Comparison of ENCODE assay signal across 9 mouse cellular contexts in the genomic region with DNA sequence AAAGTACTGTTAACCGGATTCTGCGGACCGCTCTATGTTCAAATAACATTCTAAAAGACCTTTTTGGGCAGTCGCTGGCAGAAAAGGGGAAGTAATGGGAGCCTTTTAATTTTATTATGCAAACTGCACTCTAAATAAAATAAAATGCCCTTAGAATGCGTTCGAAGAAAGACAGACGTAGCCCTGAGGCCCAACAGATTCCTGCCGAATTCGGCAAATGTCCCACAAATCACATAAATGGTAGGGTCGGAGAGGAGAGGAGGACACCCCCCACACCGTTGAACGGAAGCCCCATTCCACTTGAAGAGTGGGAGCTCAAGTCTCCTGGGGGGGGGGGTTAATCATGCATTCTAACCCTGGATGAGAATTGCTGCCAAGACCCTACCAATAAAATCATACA. TPM values are rescaled to one million over a fixed set of nuclear protein-coding genes. Genes with fewer than 3 reads are reported as not detected.
DNase-seq lines count a peak whose midpoint lies in the region; ATAC-seq and TF ChIP-seq lines count a peak whose summit lies in the region.
"Had no signal": no experiment of that assay in that cellular context is flagged by ENCODE, and none has a peak within 500 bp of the region (broad histone marks: within the 10 kb centered on the region; RNA-seq: fewer than 3 reads in every experiment).

No protein-coding gene starts in this region.

- TF ChIP-seq CTCF in kidney, postnatal 0 days (IDR thresholded peaks at IDR 0.05; ENCODE audit: low read depth), result no peak

- peak overlapping the region; percentile 35; the same call in 1 of the 2 replicates for H3K4me3 ChIP-seq in kidney, postnatal 0 days (replicated peaks; ENCODE audit: low read depth, low read length)
- H3K4me3 ChIP-seq in forebrain, embryonic 10.5 days, result peak overlapping the region; percentile 94
- H3K4me3 ChIP-seq in limb, embryonic 10.5 days, result peak overlapping the region; percentile 61
- H3K4me3 ChIP-seq in neural tube, embryonic 13.5 days, result peak overlapping the region; percentile 55

- ATAC-seq in kidney, postnatal 0 days (replicated peaks; ENCODE audit: low FRiP score, low read depth), result no peak
- ATAC-seq in neural tube, embryonic 13.5 days (ENCODE audit: low read depth), result no peak
- ATAC-seq in megakaryocyte progenitor cell, adult 5-6 weeks (replicated peaks; ENCODE audit: poor library complexity), result no peak
- ATAC-seq: inflammation-experienced regulatory T-cells, adult 6 months had no signal

- peaks cover 66% of the 10 kb centered on the region for H3K27me3 ChIP-seq in kidney, postnatal 0 days (ENCODE audit: insufficient read depth, low read length)
- peaks cover 92% of the 10 kb centered on the region for H3K27me3 ChIP-seq in forebrain, embryonic 10.5 days (ENCODE audit: poor library complexity, severe bottlenecking)
- H3K27me3 ChIP-seq in limb, embryonic 10.5 days (ENCODE audit: low read depth, poor library complexity, severe bottlenecking), result peaks cover 100% of the 10 kb centered on the region
- H3K27me3 ChIP-seq in neural tube, embryonic 13.5 days, result peaks cover 8% of the 10 kb centered on the region; the same call in 1 of the 2 replicates

- H3K36me3 ChIP-seq in kidney, postnatal 0 days (ENCODE audit: insufficient read depth, low read length), result no peaks in the 10 kb centered on the region
- no peaks in the 10 kb centered on the region for H3K36me3 ChIP-seq in forebrain, embryonic 10.5 days (replicated peaks)
- H3K36me3 ChIP-seq in limb, embryonic 10.5 days, result no peaks in the 10 kb centered on the region
- no peaks in the 10 kb centered on the region for H3K36me3 ChIP-seq in neural tube, embryonic 13.5 days

- H3K9me3 ChIP-seq in kidney, postnatal 0 days (replicated peaks; ENCODE audit: low read length), result no peaks in the 10 kb centered on the region
- no peaks in the 10 kb centered on the region for H3K9me3 ChIP-seq in forebrain, embryonic 10.5 days
- H3K9me3 ChIP-seq in limb, embryonic 10.5 days (replicated peaks), result no peaks in the 10 kb centered on the region
- no peaks in the 10 kb centered on the region for H3K9me3 ChIP-seq in neural tube, embryonic 13.5 days

- peak overlapping the region; percentile 68 for H3K4me2 ChIP-seq in kidney, postnatal 0 days (ENCODE audit: low read length)
- H3K4me2 ChIP-seq in neural tube, embryonic 13.5 days, result peak overlapping the region; percentile 86

- WGBS in kidney, postnatal 0 days, result 6% methylated on average over 12 of the region's 12 CpGs
- 1% methylated on average over 12 of the region's 12 CpGs for WGBS in forebrain, embryonic 10.5 days
- WGBS in limb, embryonic 10.5 days, result 2% methylated on average over 12 of the region's 12 CpGs
- 0% methylated on average over 12 of the region's 12 CpGs for WGBS in neural tube, embryonic 13.5 days

- peaks cover 8% of the 10 kb centered on the region; the same call in 1 of the 2 replicates for H3K4me1 ChIP-seq in kidney, postnatal 0 days (replicated peaks; ENCODE audit: insufficient read depth, low read length)
- H3K4me1 ChIP-seq in forebrain, embryonic 10.5 days, result peaks cover 90% of the 10 kb centered on the region
- H3K4me1 ChIP-seq in limb, embryonic 10.5 days, result peaks cover 32% of the 10 kb centered on the region
- peaks cover 88% of the 10 kb centered on the region for H3K4me1 ChIP-seq in neural tube, embryonic 13.5 days (replicated peaks)

- peak overlapping the region; percentile 78 for H3K27ac ChIP-seq in kidney, postnatal 0 days
- H3K27ac ChIP-seq in forebrain, embryonic 10.5 days, result peak overlapping the region; percentile 99
- H3K27ac ChIP-seq in limb, embryonic 10.5 days, result no peak overlapping the region
- peak overlapping the region; percentile 98 for H3K27ac ChIP-seq in neural tube, embryonic 13.5 days (replicated peaks)

- no peak for DNase-seq in kidney, postnatal 0 days (ENCODE audit: low spot score)
- DNase-seq in kidney, adult 11 months, result no peak
- peak; percentile 16 for DNase-seq in forebrain, embryonic 10.5 days (ENCODE audit: extremely low spot score, low spot score)
- DNase-seq in limb, embryonic 10.5 days (ENCODE audit: low spot score), result no peak
- DNase-seq in right cerebral cortex, postnatal 25 days, result no peak
- DNase-seq: cerebellum, adult 11 months had no signal

- H3K9ac ChIP-seq in kidney, postnatal 0 days (ENCODE audit: low read depth, low read length), result no peak overlapping the region
- peak overlapping the region; percentile 88 for H3K9ac ChIP-seq in neural tube, embryonic 13.5 days

RNA-seq across cellular contexts. Expression of a gene that starts 8.3 kb away (rescaled TPM):
- polyA plus RNA-seq in kidney, postnatal 0 days (2015; fragmentation: Nextera tagmentation; extraction: Ambion mirVana), result 12.4 and 13.2 TPM in 2 replicates
- 13.4 and 14.4 TPM in 2 replicates for polyA plus RNA-seq in forebrain, embryonic 10.5 days (2016; fragmentation: Nextera tagmentation; extraction: Ambion mirVana)
- 0.11 TPM in 1 of 2 replicates, not detected in the other for polyA plus RNA-seq in limb, embryonic 10.5 days (2016; fragmentation: Nextera tagmentation; extraction: Ambion mirVana)
- polyA plus RNA-seq in neural tube, embryonic 13.5 days (2015; fragmentation: Nextera tagmentation; extraction: Ambion mirVana), result 10.5 and 12.2 TPM in 2 replicates
- not detected in 2 replicates for total RNA-seq in megakaryocyte progenitor cell, adult 5-6 weeks (2015)
- total RNA-seq in megakaryocyte progenitor cell, adult 5-6 weeks (2017), result not detected in 2 replicates
- polyA plus RNA-seq: inflammation-experienced regulatory T-cells, adult 6 months had no signal

Comparison
In these comparisons a context has a peak if more than half of its experiments do, and no peak if none do; other contexts are left out.
1. H3K4me3 ChIP-seq: peak in every context shown above with its lines; median percentile 94 in forebrain, embryonic 10.5 days; 61 in limb, embryonic 10.5 days; 55 in neural tube, embryonic 13.5 days; 35 in kidney, postnatal 0 days.
2. RNA of a gene that starts 8.3 kb away (polyA plus RNA-seq): 13.4 to 14.4 TPM in forebrain, embryonic 10.5 days, 12.4 to 13.2 TPM in kidney, postnatal 0 days and 10.5 to 12.2 TPM in neural tube, embryonic 13.5 days; 0.11 TPM in limb, embryonic 10.5 days; every median in the first group is over 10 times any median in the second.